Mouse (Mus musculus): ENCODE results near the gene Rnf169.

Gene Rnf169

DNA sequence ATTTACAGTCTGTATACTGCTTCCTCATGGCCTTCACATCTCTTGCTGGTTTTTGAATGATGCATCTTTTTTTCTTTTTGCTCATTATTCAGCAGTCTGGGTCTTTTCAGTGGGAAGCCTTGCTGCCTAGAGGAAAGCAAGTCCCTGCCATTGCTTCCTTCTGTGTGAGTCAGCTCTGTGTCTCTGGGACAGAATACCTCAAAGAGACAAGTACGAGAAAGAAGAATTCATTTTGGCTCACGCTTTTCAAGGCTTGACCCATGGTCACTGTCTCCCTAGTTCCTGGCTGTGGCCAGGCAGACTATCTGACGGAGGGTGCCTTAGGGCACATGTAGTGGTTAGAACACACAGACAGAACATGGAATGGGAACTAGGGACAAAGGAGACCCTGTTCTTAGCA lies 86.3 kb downstream of the Rnf169 start:
- DNase-seq (ENCODE audit: low spot score in 2 of 2), result no peak

DNA sequence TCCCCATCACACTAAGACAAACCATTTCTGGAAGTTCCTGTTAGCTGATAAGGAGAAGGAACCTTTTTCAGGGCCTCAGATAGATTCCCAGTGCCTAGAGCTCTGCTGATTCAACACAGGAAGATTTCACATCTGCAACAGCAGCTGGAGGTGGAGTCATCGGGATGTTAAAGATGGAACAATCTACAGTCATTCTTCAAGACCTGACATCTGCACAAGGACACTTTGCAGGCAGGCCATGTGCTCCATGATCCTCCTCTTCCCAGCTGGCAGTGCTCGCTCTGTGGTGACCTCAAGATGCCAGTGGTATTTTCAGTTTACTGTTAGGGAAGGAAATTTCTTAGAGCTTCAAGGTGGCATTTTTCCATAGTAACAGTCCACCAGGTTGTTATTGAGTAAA lies 87.9 kb downstream of the Rnf169 start:
- DNase-seq (ENCODE audit: low spot score in 2 of 2), result no peak

DNA sequence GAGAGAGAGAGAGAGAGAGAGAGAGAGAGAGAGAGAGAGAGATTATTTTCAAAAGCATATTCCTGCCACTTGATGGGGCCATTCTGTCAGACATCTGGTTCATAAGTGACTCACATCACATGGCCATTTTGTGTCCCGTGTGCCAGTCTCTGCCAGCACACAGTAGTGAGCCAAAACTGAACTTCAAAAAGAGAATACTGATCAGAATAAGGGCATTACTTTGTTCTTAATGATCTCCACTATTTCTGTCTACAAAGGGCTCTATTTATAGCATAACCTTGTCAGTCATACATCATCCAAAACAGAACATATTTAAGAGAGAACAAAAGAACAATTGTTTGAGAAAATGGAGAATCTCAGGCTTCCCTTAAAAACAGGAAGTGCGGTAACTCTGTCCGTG lies 88.8 kb downstream of the Rnf169 start:
- DNase-seq (ENCODE audit: low spot score in 2 of 2), result no peak

DNA sequence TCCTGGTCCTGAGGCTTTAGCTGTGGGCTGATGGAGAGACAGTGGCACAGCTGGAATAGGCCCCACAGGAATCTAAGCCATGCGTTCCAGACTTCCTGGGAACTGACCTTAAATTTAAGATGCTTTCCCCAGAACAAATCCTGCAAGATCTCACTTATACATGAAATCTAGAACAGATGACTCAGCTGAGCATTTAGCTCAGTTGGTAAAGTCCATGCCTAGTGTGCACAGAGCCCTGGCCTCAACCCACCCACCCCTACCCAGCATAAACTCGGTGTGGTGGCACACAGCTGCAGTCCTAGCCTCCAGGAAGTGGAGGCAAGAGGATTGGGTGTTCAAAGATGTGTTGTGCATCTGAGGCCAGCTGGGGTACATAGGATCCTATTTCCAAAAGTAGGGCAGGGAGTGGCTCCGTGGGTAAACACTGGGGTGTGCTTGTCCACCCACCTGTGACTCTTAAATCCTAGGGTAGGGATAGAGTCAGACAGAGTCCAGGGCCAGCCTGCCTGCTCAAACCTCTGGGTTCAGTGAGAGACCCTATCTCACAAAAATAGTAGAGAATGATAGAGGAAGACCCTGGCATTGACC lies 90.0 kb downstream of the Rnf169 start:
- no peak for DNase-seq (ENCODE audit: low spot score in 2 of 2)

DNA sequence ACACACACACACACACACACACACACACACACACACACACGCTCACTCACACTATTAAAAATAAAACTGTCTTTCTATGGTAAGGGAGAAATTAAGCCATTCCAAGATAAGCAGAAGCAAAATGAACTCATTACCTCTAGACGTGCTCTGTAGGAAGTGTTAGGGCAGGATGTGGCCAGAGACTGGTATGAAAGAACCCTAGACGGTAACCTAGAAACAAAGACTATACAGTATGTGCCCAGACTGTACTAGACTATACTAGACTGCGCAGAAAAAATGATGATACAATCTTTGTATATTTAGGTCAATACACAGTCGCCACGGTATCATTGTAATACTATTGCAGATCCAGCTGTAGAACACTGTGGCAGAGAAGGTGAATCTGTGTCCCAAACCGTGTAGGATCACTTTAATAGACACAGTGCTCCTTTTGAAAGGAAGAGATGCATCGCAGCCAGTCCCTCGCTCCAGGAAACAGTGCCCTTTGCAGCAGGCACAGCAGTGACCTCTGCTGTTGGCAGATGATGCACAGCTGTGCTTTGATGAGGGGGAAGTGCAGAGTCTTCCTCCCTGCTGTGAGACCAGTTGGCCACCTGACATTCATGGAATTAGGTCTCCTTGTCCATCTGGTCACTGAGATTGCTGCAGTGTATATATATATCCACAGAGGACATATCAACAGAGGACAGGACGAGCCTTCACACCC lies 90.9 kb downstream of the Rnf169 start:
- DNase-seq (ENCODE audit: low spot score in 2 of 2), result no peak

DNA sequence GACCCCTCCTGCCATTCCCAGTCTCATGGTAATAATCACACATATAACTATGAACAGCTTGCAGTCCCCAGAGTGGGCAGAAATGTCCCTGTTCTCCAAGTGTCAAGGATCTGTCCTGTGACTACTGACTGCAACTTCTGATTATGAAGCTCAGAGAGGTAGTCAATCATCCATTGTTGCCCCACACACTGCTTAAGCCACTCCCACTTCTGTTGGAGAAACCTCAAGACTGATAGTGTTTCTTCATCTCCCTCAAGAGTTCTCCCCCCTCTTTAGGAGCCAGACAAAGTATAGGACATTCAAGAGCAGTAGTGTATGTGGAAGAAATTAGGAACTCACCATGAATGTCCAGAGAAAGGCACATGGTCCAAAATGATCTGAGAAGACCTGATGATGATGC lies 92.5 kb downstream of the Rnf169 start:
- DNase-seq (ENCODE audit: low spot score in 2 of 2), result no peak

DNA sequence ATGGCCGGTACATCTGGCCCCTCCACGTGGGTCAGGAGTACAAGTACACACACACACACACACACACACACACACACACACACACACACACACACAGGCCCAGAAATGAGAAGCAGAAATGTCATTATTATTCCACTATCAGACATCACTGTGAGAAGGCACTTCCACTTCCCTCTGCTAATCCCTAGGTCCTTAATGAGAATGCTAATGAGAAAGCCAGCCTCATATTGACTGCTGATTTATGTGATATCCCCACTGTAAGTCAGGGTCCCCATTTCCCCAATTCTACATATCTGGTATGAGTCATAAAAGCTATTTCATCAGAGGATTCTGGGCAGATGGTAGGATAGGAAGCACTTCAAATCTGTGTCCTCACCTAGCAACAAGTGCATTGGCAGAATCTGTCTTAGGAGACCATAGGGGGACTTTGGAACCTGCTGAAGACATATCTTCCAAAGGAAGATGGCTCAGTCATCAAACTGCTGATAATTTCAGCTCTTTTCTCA lies 93.0 kb downstream of the Rnf169 start:
- DNase-seq (ENCODE audit: low spot score in 2 of 2), result no peak

DNA sequence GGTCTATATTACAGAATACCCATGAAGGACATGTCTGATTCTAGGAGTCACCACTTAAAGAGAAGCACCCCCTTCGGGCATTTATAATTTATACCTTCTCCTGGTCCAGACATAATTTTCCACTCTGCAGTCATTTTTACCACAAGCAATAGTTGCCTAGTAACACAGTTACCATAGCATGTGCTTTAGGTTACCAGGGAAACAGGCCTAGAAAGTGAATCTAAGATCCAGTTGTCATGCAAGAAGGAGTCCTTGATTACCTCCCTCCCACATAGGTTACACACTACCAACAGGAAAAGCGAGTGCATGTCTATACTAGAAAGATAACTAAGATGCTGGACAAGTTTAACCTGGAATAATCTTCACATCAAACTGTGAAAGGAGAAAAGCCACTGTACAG lies 102.0 kb downstream of the Rnf169 start:
- DNase-seq (ENCODE audit: low spot score in 2 of 2), result no peak

DNA sequence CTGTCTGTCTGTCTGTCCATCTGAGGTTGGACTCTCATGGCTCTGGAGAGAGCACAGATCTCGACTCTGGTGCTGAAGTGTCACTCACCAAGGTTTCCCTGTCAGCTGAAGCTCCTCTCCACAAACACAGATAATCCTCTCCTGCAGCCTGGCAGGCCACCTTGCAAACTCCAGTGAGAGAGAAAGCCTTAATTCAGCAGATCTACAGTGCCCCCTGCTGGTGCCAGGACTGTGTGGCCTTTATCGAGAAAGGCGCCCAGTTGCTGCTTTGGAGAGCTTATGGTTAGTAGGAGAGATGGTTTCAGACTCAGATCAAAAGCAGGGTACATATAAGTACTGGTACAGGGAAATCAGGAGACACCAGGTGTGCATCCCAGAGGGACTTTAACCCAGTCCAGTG lies 103.9 kb downstream of the Rnf169 start:
- DNase-seq (ENCODE audit: low spot score in 2 of 2), result peak; percentile 15 to 73

DNA sequence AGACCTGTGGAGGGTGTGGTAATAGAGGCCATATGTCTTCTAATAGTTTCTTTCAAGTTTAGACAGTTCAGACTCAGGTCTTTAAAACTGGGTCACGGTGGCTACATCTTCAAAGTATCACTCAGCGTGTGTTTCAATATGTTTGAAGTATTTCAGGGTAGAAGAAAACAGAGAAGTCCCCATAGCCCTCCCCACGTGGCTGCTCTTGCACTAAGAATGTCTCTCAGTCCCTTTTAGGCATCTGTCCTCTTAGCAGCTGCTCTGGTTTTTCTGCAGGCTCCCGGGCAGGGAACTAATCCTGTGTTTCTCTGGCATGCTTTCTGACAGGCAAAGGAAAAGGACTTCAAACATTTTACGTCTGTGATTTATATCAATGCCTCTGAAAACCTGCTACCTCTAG lies 104.4 kb downstream of the Rnf169 start:
- DNase-seq (ENCODE audit: low spot score in 2 of 2), result no peak

DNA sequence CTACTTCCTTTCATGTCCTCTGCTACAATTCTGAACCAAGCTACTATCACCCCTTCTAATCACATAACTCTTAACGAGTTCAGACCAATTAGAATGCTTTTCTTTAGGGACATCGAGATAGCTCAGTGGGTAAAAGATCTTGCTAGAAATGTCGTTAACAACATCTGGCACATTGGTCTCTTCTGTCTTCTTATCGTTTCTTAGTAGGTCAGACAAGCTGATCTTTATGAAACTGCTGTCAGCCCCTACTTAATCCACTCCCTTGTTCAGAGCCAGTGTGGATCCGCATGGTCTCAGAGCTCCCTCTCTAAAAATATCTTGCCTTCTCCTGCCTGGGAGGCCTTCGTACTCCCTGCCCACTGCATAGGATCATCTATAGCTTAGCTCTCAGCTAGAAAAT lies 106.3 kb downstream of the Rnf169 start:
- no peak for DNase-seq (ENCODE audit: low spot score in 2 of 2)

All from heart, adult 9 months (tissue).